Mouse (Mus musculus) granulocyte monocyte progenitor cell, adult 5-6 weeks (primary cell): ENCODE data around the gene Gm1113. TPM values are rescaled to one million over a fixed set of nuclear protein-coding genes. Genes with fewer than 3 reads are reported as not detected.

Source experiments
- ATAC-seq: replicated peaks from 2 replicates; pipeline ENCODE4 v1.8.0; 2016; ENCODE audit warnings: mild to moderate bottlenecking, moderate TSS enrichment, inconsistent platforms; ENCODE audit not compliant: poor library complexity, severe bottlenecking
- total RNA-seq, 2 experiments: library from RNA; stranded (forward) in 1 of 2; stranded (reverse) in 1 of 2; fragments of 200-712, 200-1000 nt in 1 of 2; fragments of >200 nt in 1 of 2; fragmentation: Nextera tagmentation in 1 of 2; gene quantifications; 2 replicates each; pipeline ENCODE4 v1.2.3; 2014 to 2017

The Gm1113 gene
- total RNA-seq, 2 experiments from 2014 or later, result not detected

DNA sequence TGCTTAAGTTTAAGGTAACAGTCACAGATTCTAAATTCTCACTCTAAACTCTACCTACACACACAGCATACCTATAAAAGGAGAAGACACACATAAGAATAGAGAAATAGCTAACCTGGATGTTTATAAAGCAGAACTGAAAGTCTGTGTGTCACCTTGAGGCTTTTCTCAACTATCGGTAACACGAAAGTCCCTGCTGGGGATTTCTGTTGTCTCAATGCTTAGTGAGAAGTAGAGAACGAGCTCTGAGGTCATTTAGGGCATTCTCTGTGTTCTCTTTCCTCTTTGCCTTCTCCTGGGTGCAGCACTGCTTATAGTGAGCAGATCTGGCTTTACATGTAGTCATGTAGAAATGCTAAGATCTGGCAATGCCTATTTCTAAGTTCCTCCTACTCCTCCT lies 34.1 kb downstream of the Gm1113 start:
- no peak for ATAC-seq

DNA sequence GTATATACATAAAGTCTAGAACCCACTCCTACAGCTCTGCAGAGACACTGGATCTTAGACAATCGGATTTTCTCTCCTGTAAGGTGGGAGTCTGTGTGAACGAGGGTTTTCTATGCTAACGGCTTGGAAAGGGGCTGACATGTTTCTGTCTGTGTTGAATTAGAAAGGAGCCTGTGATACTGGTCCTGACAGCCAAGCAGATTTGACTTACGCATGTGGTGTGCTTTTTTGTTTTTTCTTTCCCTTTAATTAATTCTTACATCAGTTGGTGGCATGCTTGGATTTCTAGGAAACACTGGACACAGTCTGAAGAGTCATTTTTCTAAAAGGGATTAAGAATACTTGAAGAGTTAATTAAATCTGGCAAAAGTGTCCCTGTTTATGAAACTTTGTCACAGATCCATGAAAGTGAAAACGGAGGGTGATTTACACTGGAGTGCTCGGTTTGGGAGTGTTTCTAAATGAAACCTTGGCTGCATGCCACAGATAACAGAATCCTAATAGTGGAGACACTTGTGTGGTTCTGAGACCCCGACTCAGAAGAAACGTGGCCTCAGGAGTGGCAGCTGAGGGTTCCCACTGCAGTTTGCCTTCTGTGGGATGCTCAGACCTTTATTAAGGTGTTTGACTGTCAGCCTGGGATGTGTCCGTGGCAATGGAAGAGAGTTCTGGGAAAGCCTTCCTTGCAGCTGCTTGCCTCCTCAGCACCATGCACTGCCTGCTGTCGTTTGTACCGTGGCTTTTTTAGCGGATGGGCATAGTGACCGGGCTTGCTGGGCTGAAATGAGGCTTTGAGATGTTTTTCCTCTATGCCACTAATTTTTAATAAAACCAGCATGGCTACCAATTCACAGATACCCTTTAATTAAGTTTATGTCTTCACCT lies 35.8 kb downstream of the Gm1113 start:
- ATAC-seq, result no peak

DNA sequence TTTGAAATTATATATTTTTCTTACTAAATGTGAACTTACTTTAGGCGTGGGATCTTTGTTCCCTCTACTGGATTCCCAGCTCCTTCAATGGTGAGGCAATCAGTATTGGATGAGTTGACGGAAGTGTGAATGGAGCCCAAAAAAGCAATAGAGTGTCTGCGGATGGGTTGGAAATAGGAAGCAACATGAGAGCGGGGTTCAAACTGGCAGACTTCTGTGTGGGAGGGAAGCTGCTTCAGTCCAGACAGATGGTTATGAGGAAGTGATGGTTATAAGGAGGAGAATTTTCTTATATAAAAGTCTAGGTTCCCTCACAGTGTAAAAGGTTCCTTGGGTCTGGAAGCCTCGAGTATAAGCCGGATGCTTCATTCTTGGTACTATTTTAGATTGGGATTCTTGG lies 38.6 kb downstream of the Gm1113 start:
- peak; percentile 36 for ATAC-seq

DNA sequence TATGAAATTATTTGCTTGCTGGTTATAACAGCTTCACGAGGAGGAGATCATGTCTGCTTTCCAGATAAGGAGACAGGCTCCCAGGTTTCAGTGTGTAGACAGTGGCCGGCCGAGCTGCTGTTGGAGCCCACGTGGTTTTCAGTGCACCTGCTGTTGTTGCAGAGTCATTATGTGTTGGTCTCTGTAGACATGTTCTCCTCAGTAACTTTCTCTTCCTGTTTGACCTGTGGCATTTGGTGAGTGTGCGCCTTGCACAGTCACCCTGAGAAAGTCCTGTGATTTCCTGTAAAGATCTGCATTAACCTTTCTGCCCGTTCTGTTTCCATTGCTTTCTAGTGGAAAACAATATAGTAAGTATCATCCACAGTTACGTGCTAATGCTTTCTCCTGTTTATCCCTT lies 42.7 kb downstream of the Gm1113 start:
- peak; percentile 79 for ATAC-seq

DNA sequence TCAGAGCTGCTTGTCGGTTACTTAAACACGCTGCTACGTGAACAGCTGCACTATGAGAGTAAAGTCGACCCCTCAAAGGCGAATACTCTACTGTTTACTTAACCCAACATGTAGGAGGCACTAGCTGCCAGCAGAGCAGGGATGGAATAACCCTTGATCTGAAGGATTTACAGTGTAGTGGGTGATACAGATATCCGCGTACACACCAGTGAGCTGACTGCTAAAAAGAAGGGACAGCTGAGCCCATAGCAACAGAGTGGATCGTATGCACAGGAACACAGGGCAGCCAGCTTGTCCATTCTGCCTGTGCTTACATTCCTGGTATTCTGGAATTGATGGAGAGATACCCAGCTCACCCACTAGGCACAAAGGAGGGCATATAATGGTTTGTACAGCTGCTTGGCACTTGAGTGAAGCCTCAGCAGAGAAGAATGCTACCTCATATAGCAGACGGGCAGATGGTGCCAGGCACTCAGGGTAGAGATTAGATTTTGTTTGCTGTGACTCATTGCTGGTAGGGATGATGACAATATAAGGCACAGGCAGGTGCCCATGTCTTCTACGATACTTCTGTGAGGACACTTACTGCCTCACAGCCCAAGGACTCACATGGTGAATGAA lies 43.9 kb downstream of the Gm1113 start:
- no peak for ATAC-seq

DNA sequence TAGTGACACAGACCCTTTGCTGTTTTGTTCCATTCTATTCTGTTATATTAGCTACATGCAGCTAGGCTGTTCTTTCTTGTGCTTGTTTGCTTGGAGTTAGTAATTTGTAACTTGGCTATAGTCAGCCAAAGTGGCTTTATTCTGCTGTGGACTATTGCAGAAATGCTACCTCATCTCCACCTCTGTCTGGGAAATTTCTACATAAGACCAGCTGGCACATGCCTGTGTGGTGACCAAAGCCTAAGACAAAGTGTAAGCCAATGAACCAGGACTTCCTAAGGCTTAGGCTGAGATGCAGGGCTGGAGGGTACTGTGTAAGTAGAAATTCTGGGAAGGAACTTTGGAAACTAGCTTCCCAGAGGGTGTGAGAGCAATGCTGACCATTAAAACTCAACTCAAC lies 49.2 kb downstream of the Gm1113 start:
- no peak for ATAC-seq

DNA sequence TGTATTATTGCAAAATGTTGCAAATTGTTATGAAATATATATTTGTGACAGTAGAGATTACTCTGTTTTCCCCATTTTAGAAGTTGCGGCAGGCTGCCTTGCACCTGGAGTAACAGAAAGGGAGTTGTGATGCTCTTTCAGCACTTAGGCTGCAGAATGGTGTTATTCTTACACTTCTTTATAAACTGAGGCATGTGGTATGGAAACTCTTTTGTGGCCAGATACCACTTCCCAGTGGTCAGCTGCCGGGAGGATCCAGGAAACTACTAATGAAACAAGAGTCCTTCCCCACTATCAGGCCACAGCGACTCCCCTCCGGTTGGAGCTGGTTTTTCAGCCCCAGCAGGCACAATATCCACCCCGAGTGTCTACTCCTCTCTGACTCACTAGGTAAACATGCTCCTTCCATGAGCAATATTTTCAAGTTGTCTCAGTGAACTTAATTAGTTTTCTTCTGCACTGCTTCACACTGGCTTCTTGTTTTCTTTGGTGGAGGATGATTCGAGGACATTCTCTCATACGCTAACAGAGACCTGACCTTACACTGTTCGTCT lies 50.7 kb downstream of the Gm1113 start:
- peak; percentile 82 for ATAC-seq

DNA sequence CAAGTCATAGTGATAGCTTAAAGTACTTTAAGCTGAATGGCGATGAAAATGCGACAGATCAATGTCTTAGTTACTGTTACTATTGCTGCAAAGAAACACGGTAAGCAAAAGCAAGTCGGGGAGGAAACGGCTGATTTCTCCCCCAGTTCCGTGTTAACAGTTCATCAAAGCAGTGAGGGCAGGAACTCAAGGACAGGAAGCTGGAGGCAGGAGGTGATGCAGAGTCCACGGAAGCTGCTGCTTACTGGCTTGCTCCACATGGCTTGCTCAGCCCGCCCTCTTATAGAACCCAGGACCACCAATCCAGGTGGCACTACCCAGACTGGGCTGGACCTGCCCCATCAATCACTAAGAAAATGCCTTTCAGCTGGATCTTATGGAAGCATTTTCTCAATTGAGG lies 58.5 kb downstream of the Gm1113 start:
- no peak for ATAC-seq

Other genes with a start within 250 kb of the Gm1113 start
- 0.09 and 1.0 TPM in 2 replicates for gene Cdon, start 97.1 kb downstream of the Gm1113 start, total RNA-seq (2014; fragmentation: Nextera tagmentation)
- 0.46 and 1.2 TPM in 2 replicates for gene Cdon, start 97.1 kb downstream of the Gm1113 start, total RNA-seq (2017)
- gene Ddx25, start 40.3 kb upstream of the Gm1113 start, total RNA-seq (2014; fragmentation: Nextera tagmentation), result 0.19 TPM in 1 of 2 replicates, not detected in the other
- not detected in 2 replicates for gene Ddx25, start 40.3 kb upstream of the Gm1113 start, total RNA-seq (2017)
- gene Pus3, start 40.3 kb upstream of the Gm1113 start, total RNA-seq (2014; fragmentation: Nextera tagmentation), result 25.4 and 33.5 TPM in 2 replicates
- gene Pus3, start 40.3 kb upstream of the Gm1113 start, total RNA-seq (2017), result 21.9 and 31.7 TPM in 2 replicates
- gene Pate2, start 52.0 kb upstream of the Gm1113 start, total RNA-seq (2014; fragmentation: Nextera tagmentation), result not detected in 2 replicates
- gene Pate2, start 52.0 kb upstream of the Gm1113 start, total RNA-seq (2017), result 0.17 TPM in 1 of 2 replicates, not detected in the other
- gene Hyls1, start 52.1 kb upstream of the Gm1113 start, total RNA-seq (2014; fragmentation: Nextera tagmentation), result 4.2 and 4.3 TPM in 2 replicates
- gene Hyls1, start 52.1 kb upstream of the Gm1113 start, total RNA-seq (2017), result 7.6 and 13.3 TPM in 2 replicates
- gene Pate4, start 93.7 kb upstream of the Gm1113 start, total RNA-seq (2014; fragmentation: Nextera tagmentation), result not detected in 2 replicates
- gene Pate4, start 93.7 kb upstream of the Gm1113 start, total RNA-seq (2017), result not detected in 2 replicates
- gene Pate3, start 129.9 kb upstream of the Gm1113 start, total RNA-seq (2014; fragmentation: Nextera tagmentation), result not detected in 2 replicates
- not detected in 2 replicates for gene Pate3, start 129.9 kb upstream of the Gm1113 start, total RNA-seq (2017)
- gene Pate1, start 169.1 kb upstream of the Gm1113 start, total RNA-seq (2014; fragmentation: Nextera tagmentation), result not detected in 2 replicates
- gene Pate1, start 169.1 kb upstream of the Gm1113 start, total RNA-seq (2017), result not detected in 2 replicates
- gene Gm17677, start 222.8 kb upstream of the Gm1113 start, total RNA-seq (2014; fragmentation: Nextera tagmentation), result not detected in 2 replicates
- not detected in 2 replicates for gene Gm17677, start 222.8 kb upstream of the Gm1113 start, total RNA-seq (2017)